Mouse (Mus musculus): ENCODE measurements around the gene Prph2. TPM values are rescaled to one million over a fixed set of nuclear protein-coding genes. Genes with fewer than 3 reads are reported as not detected.

Gene Prph2
- polyA plus RNA-seq, 1 experiment from 2014 or later = not detected

- no peak overlapping the region for H3K4me3 ChIP-seq (ENCODE audit: low read depth, low read length)
- H3K27me3 ChIP-seq (ENCODE audit: control insufficient read depth, insufficient read depth, low read length) = no peaks in the 10 kb centered on the region
- 80% methylated on average over 8 of the region's 8 CpGs for WGBS
- ATAC-seq (replicated peaks; ENCODE audit: low FRiP score) = no peak
- no peak overlapping the region for H3K4me2 ChIP-seq (ENCODE audit: low read depth, low read length, severe bottlenecking)
- no peak overlapping the region for H3K9ac ChIP-seq (ENCODE audit: low read length)
- no peak for DNase-seq (ENCODE audit: low spot score)
- H3K27ac ChIP-seq (ENCODE audit: low read depth, low read length) = no peak overlapping the region
- no peaks in the 10 kb centered on the region for H3K36me3 ChIP-seq (ENCODE audit: control insufficient read depth, insufficient read depth, low read length)
- no peaks in the 10 kb centered on the region; the same call in 1 of the 2 replicates for H3K9me3 ChIP-seq (ENCODE audit: control insufficient read depth, low read length)
- no peaks in the 10 kb centered on the region for H3K4me1 ChIP-seq (replicated peaks; ENCODE audit: control insufficient read depth, insufficient read depth, low read length)
Observed at GRCm38 (mm10) chr17:46876371-46876950, 33.8 kb upstream of the Prph2 start.

- WGBS = 86% methylated on average over 5 of the region's 5 CpGs
- Histone ChIP-seq H3K27ac (ENCODE audit: low read depth, low read length) (no peak overlapping the region), H3K4me2 (ENCODE audit: low read depth, low read length, severe bottlenecking) (no peak overlapping the region), H3K36me3 (ENCODE audit: control insufficient read depth, insufficient read depth, low read length) (no peaks in the 10 kb centered on the region), H3K27me3 (ENCODE audit: control insufficient read depth, insufficient read depth, low read length) (no peaks in the 10 kb centered on the region), H3K9me3 (ENCODE audit: control insufficient read depth, low read length) (no peaks in the 10 kb centered on the region; the same call in 1 of the 2 replicates), H3K9ac (ENCODE audit: low read length) (no peak overlapping the region), H3K4me1 (replicated peaks; ENCODE audit: control insufficient read depth, insufficient read depth, low read length) (no peaks in the 10 kb centered on the region), H3K4me3 (ENCODE audit: low read depth, low read length) (no peak overlapping the region)
- DNase-seq (ENCODE audit: low spot score) (no peak), ATAC-seq (replicated peaks; ENCODE audit: low FRiP score) (no peak)
Observed at GRCm38 (mm10) chr17:46877061-46877460, 33.2 kb upstream of the Prph2 start.

DNA sequence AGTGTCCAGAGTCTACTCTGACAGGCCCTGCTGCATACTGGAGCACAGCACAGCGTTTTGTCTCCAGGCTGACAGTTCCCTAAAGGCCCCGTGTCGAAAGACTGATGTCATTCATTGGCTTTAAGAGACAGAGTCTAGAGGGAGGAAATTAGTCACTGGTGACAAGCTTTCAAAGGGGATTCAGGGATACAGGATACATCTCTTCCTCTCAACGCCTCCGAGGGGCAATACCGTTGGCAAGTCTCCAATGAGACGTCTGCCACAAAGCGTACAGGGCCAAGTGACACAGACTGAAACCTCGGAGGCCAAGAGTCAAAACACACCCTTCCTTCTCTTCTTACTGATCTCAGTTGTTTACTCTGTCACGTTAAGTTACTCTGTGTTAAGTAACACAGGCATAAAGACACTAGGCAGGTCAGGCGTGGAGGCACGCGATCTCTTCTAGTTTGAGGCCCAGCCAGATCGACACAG, 30.4 kb upstream of the Prph2 start:
- WGBS = 79% methylated on average over 14 of the region's 14 CpGs
- no peak overlapping the region for H3K4me3 ChIP-seq (ENCODE audit: low read depth, low read length)
- H3K4me2 ChIP-seq (ENCODE audit: low read depth, low read length, severe bottlenecking) = no peak overlapping the region
- no peaks in the 10 kb centered on the region for H3K27me3 ChIP-seq (ENCODE audit: control insufficient read depth, insufficient read depth, low read length)
- H3K4me1 ChIP-seq (replicated peaks; ENCODE audit: control insufficient read depth, insufficient read depth, low read length) = no peaks in the 10 kb centered on the region
- no peak overlapping the region for H3K9ac ChIP-seq (ENCODE audit: low read length)
- H3K9me3 ChIP-seq (ENCODE audit: control insufficient read depth, low read length) = no peaks in the 10 kb centered on the region; the same call in 1 of the 2 replicates
- no peak for DNase-seq (ENCODE audit: low spot score)
- no peak overlapping the region for H3K27ac ChIP-seq (ENCODE audit: low read depth, low read length)
- no peaks in the 10 kb centered on the region for H3K36me3 ChIP-seq (ENCODE audit: control insufficient read depth, insufficient read depth, low read length)
- no peak for ATAC-seq (replicated peaks; ENCODE audit: low FRiP score)

GRCm38 (mm10) chr17:46880322-46880721, 29.9 kb upstream of the Prph2 start:
- WGBS = 90% methylated on average over 2 of the region's 2 CpGs
- Histone ChIP-seq H3K36me3 (ENCODE audit: control insufficient read depth, insufficient read depth, low read length) (no peaks in the 10 kb centered on the region), H3K27ac (ENCODE audit: low read depth, low read length) (no peak overlapping the region), H3K9ac (ENCODE audit: low read length) (no peak overlapping the region), H3K4me3 (ENCODE audit: low read depth, low read length) (no peak overlapping the region), H3K4me1 (replicated peaks; ENCODE audit: control insufficient read depth, insufficient read depth, low read length) (no peaks in the 10 kb centered on the region), H3K27me3 (ENCODE audit: control insufficient read depth, insufficient read depth, low read length) (no peaks in the 10 kb centered on the region), H3K4me2 (ENCODE audit: low read depth, low read length, severe bottlenecking) (no peak overlapping the region), H3K9me3 (ENCODE audit: control insufficient read depth, low read length) (no peaks in the 10 kb centered on the region; the same call in 1 of the 2 replicates)
- DNase-seq (ENCODE audit: low spot score) (no peak), ATAC-seq (replicated peaks; ENCODE audit: low FRiP score) (no peak)

DNA sequence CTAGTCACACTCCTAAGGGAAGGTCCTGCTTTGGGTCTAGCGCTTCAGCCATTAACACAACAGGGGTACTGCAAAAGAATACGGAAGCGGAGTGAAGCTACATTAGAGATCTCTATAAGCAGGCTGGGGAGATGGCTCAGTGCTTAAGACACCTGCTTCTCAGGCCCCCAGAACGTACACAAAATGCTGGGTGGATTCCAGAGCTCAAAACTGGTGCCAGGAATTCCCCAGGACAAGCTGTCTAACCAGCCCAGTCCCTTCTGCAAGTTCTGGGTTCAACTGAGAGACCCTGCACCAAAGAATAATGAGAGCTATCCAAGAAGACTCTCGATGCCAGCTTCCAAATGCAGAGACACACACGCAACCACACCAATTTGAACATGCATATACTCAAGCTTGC, 28.5 kb upstream of the Prph2 start:
- H3K4me1 ChIP-seq (replicated peaks; ENCODE audit: control insufficient read depth, insufficient read depth, low read length) = no peaks in the 10 kb centered on the region
- DNase-seq (ENCODE audit: low spot score) (no peak), ATAC-seq (replicated peaks; ENCODE audit: low FRiP score) (no peak)
- H3K36me3 ChIP-seq (ENCODE audit: control insufficient read depth, insufficient read depth, low read length) = no peaks in the 10 kb centered on the region
- 88% methylated on average over 6 of the region's 6 CpGs for WGBS
- H3K4me3 ChIP-seq (ENCODE audit: low read depth, low read length) = no peak overlapping the region
- H3K27me3 ChIP-seq (ENCODE audit: control insufficient read depth, insufficient read depth, low read length) = no peaks in the 10 kb centered on the region
- H3K9ac ChIP-seq (ENCODE audit: low read length) = no peak overlapping the region
- no peaks in the 10 kb centered on the region for H3K9me3 ChIP-seq (ENCODE audit: control insufficient read depth, low read length)
- H3K27ac ChIP-seq (ENCODE audit: low read depth, low read length) = no peak overlapping the region
- no peak overlapping the region for H3K4me2 ChIP-seq (ENCODE audit: low read depth, low read length, severe bottlenecking)

DNA sequence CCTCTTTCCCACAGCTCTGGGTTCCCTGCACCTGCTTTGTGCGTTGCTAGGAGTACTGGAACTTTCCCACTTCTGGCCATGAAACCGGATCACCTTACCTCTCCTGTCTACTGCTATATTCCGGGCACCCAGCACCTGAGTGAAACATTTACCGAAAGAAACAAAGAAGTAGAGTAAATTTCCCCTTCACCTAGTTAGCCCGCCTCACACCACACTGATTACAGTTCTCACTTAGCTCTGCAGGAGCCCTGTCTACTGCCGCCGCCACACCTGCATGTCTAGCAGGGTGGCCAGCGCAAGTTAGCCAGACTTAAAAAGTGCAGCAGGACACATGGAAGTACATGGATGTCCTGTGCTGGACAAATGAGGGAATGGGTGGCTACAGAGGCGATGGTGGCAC, 27.2 kb upstream of the Prph2 start:
- H3K36me3 ChIP-seq (ENCODE audit: control insufficient read depth, insufficient read depth, low read length) = no peaks in the 10 kb centered on the region

GRCm38 (mm10) chr17:46884766-46885165, 25.5 kb upstream of the Prph2 start:
- Histone ChIP-seq H3K4me3 (ENCODE audit: low read depth, low read length) (no peak overlapping the region), H3K9ac (ENCODE audit: low read length) (no peak overlapping the region), H3K36me3 (ENCODE audit: control insufficient read depth, insufficient read depth, low read length) (no peaks in the 10 kb centered on the region), H3K27ac (ENCODE audit: low read depth, low read length) (no peak overlapping the region), H3K4me1 (replicated peaks; ENCODE audit: control insufficient read depth, insufficient read depth, low read length) (peaks cover 2% of the 10 kb centered on the region; the same call in 1 of the 2 replicates), H3K4me2 (ENCODE audit: low read depth, low read length, severe bottlenecking) (no peak overlapping the region), H3K27me3 (ENCODE audit: control insufficient read depth, insufficient read depth, low read length) (no peaks in the 10 kb centered on the region), H3K9me3 (ENCODE audit: control insufficient read depth, low read length) (no peaks in the 10 kb centered on the region)
- WGBS = 89% methylated on average over 6 of the region's 6 CpGs
- DNase-seq (ENCODE audit: low spot score) (no peak), ATAC-seq (replicated peaks; ENCODE audit: low FRiP score) (no peak)

More for the DNA sequence above, 27.2 kb upstream of the Prph2 start:
- H3K9me3 ChIP-seq (ENCODE audit: control insufficient read depth, low read length) = no peaks in the 10 kb centered on the region
- no peak overlapping the region for H3K4me2 ChIP-seq (ENCODE audit: low read depth, low read length, severe bottlenecking)
- H3K27ac ChIP-seq (ENCODE audit: low read depth, low read length) = no peak overlapping the region
- ATAC-seq (replicated peaks; ENCODE audit: low FRiP score) = no peak
- no peak for DNase-seq (ENCODE audit: low spot score)
- H3K4me1 ChIP-seq (replicated peaks; ENCODE audit: control insufficient read depth, insufficient read depth, low read length) = no peaks in the 10 kb centered on the region
- no peak overlapping the region for H3K4me3 ChIP-seq (ENCODE audit: low read depth, low read length)
- no peak overlapping the region for H3K9ac ChIP-seq (ENCODE audit: low read length)
- no peaks in the 10 kb centered on the region for H3K27me3 ChIP-seq (ENCODE audit: control insufficient read depth, insufficient read depth, low read length)
- 92% methylated on average over 9 of the region's 9 CpGs for WGBS

DNA sequence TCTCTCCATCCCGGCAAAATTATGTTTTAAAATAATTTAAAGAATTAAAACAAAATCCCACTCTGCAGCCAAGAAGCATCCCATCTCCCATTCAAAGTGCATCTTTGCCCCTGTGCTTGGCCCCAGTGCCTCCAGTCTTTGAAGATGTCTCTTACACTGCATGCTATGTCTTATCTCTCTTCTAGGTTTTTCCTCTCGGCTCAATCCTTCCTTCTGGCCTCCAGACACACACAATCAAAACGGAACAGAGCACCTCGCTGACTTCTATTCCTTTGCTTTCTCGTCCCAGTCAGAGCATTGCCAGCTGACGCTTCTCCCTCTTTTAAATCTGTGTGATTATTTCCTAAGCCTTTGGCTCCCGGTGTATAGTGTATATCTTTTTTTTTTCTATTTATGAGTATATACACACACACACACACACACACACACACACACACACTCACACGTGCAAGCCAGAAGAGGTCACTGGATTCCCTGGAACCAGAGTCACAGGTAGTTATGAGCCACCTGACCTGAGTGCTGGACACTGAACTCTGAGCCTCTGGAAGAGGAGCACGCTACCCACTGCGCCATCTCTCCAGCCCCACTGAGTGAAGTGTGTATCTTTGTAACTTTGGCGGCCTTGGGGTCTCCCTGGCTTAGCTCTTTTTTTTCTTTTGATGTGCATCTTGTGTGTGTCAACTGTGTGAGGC, 24.9 kb upstream of the Prph2 start:
- Histone ChIP-seq H3K4me2 (ENCODE audit: low read depth, low read length, severe bottlenecking) (no peak overlapping the region), H3K4me1 (replicated peaks; ENCODE audit: control insufficient read depth, insufficient read depth, low read length) (peaks cover 2% of the 10 kb centered on the region; the same call in 1 of the 2 replicates), H3K4me3 (ENCODE audit: low read depth, low read length) (no peak overlapping the region), H3K9ac (ENCODE audit: low read length) (no peak overlapping the region), H3K27me3 (ENCODE audit: control insufficient read depth, insufficient read depth, low read length) (no peaks in the 10 kb centered on the region), H3K27ac (ENCODE audit: low read depth, low read length) (no peak overlapping the region), H3K9me3 (ENCODE audit: control insufficient read depth, low read length) (no peaks in the 10 kb centered on the region), H3K36me3 (ENCODE audit: control insufficient read depth, insufficient read depth, low read length) (no peaks in the 10 kb centered on the region)
- WGBS = 86% methylated on average over 11 of the region's 11 CpGs
- DNase-seq (ENCODE audit: low spot score) (no peak), ATAC-seq (replicated peaks; ENCODE audit: low FRiP score) (no peak)

Data from forebrain, embryonic 11.5 days (tissue).